Mouse (Mus musculus) left cerebral cortex, adult 18-20 months (tissue): ENCODE measurements around the gene Ctso. TPM values are rescaled to one million over a fixed set of nuclear protein-coding genes. Genes with fewer than 3 reads are reported as not detected.
A peak's percentile ranks its signal among the peaks of the same experiment; 100 is the strongest.

ENCODE experiments used
- DNase-seq, 2 experiments: peaks; one replicate each; pipeline ENCODE4 v3.0.0; 2021 to 2022; ENCODE audit warnings: low spot score in 2 of 2, mixed read lengths in 1 of 2
- long read RNA-seq, 2 experiments: library from polyadenylated mRNA; stranded (forward); transcript quantifications; one replicate each; pipeline ENCODE4 v2.0.0; 2021
- total RNA-seq, 2 experiments: library from RNA; stranded (reverse); gene quantifications; 2 replicates each; pipeline ENCODE4 v1.2.3; 2021

Gene Ctso
- total RNA-seq: 10 to 100 TPM; 16.0 to 16.4 TPM
- long read RNA-seq, experiment 1, transcript Ctso-201 (8 exons, 3,468 nt): major isoform, 64 of 67 reads
- long read RNA-seq, experiment 1, partial matches to known transcripts: 0 of 67 reads
- long read RNA-seq, experiment 1, other reads (novel, unspliced or antisense): 2 of 67 reads
- long read RNA-seq, experiment 2, transcript Ctso-201 (8 exons, 3,468 nt): major isoform, 35 of 39 reads
- long read RNA-seq, experiment 2, partial matches to known transcripts: 1 of 39 reads
- long read RNA-seq, experiment 2, other reads (novel, unspliced or antisense): 3 of 39 reads

DNA sequence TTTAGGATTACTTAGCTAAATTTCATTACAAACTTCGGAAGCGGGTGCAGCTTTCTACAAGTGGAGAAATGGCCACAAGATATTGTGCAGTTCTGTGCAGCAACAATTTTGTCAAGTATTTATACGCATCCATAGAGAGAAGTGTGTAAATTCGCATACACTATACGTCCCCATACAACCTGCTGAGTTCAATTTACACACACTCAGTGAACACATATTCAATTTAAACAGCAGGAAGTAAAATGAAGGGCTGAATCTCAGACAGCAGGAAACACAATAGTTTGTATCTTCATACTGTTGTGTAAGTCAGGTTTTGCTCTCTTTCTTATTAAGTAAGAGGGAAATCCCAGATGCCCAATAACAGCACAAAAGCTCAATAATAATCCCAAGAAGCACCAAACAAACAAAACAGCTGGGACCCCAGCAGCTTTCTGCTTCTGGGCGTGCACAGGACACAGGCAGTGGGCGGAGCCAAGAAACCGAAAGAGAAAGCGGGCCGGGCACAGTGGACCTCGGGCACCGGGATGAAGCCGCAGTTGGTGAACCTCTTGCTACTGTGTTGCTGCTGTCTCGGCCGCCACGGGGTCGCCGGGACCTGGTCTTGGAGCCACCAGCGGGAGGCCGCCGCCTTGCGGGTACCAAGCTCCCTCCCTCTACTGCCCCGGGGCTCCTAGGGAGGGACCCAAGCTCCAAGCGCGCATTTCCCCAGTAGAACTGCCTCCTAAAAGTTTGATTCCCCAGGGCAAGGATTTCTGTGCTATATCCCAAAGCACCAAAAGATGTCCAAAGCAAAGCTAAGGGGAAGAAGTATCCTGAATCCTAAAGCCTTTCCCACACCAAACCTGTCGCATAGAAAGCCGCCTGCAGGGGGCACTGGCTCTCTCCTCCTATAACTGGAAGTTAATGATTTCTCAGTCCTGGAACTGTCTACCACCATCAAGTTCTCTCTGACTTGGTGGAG, at the start of gene Ctso:
Ctso (plus strand) TSS at position 461 of the 961 bp plus-strand sequence.
- DNase-seq: peak; percentile 85 to 87

DNA sequence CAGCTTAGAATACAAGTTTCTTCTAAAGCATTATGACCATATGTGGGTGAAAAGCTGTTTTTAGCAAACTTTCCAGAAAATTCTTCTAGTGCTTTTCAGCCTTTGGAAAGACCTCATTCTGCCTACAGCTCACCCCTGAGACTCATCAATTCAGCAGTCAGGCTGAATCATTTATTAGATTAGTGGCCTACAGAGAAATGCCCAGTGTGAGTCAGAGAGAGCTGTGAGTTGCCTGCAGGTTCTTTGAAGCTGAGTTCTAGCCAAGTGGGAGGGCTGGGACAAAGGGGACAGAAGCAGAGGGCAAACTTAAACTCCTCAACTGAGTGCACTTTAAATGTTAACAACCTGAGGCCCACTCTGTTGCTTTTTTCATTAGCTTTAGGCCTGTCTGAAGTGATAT, 48.5 kb upstream of the Ctso start:
- no peak for DNase-seq

GRCm38 (mm10) chr3:81885566-81885965, 46.8 kb upstream of the Ctso start:
- no peak for DNase-seq

GRCm38 (mm10) chr3:81889137-81889536, 43.3 kb upstream of the Ctso start:
- no peak for DNase-seq

DNA sequence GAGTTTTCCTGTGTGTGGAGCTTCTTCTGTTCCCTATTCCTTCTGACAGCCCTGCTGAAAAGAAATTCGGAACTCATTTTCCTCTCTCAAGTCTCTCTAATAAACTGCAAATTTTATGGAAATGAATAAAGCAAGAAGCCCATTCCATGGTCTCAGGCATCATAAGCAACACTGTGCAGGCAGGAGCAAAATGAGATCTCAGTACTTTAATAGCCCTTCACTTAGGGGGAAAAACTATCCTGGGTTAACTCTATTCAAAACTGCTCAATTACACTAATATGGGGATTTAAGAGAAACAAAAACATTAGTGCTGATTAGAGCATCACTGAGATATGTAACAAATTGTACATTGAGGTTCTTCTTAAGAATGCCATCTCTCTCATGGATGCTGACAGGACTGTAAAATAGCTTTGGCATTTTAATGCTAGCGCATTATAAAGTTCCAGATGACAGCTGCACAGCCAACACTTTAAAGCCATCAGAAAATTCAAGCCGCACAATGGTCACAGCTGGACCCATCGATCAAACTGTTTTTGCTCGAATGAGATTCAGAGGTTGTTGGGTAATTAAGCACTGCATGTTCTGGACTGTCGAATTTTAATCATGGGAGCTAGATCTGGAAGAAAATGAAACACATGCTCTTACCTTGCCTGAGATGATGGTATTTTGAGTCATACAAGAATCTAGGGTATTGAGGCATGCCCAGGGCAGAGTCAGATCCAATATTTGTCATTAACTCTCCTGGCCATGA, 21.9 kb upstream of the Ctso start:
- no peak for DNase-seq

GRCm38 (mm10) chr3:81916030-81916686, 16.2 kb upstream of the Ctso start:
- peak; percentile 37 to 42 for DNase-seq

DNA sequence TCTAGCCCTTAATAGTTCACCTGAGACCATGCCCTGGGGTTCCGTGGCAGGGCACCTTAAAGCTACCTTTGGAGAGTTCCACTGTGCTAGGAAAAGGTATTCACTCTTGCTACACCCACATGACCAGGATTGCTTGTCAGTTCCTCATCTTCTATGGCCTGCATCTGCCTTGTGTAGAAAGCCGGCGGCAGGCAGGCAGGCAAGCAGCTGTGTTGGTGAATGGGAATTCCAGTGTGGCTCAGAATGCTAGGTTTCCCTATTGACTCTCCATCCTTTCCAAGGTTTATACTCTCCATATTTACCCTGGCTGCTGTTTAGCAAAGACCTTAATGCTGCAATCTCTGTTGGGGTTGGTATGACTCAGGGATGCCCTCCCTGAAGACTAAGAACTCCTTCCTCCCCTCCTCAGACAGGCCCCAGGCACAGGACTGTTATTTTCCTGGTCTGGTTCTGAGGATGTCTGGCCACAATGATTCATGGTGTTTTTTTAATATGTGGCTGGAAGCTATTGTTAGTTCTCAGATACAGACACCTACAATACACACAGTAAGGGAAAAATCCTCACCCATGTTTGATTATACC, 15.0 kb upstream of the Ctso start:
- no peak for DNase-seq

DNA sequence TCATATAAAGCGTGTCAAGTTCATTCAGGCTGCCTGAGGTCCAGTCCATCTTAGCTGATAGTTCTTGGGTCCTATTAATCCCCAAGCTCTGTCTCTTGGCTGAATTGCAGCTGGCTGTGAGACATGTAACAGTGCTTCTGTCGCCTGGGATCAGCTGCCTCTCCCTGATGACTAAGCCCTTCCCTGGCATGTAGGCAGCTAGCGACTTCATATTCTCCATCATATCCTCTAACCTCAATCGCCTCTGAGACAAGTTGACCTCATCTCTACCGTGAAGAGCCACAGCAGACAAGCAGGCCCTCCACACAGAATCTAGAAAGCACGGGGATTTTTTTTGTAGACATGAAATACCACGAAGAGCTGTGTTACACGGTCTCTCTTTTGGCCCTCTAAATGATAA, 14.2 kb upstream of the Ctso start:
- no peak for DNase-seq

DNA sequence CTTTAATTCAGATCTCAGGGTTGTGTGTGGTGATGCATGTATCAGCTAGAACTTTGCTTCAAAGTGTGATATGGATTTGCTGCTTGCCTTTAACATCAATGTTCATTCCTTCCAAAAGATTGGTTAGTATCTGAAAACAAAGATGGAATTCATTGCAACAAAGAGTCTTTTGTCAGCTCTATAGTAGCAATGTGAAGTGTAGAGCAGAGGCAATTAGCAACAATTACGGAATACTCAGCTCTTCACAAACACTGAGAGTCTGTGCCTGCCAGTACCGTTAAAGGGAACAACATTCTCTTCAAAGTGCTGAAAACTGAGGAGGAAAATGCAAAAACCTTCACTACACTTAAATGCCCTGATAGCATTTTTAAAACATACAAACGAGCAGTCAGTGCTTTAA, 12.7 kb upstream of the Ctso start:
- DNase-seq: no peak

GRCm38 (mm10) chr3:81922910-81923309, 9.5 kb upstream of the Ctso start:
- DNase-seq: no peak

DNA sequence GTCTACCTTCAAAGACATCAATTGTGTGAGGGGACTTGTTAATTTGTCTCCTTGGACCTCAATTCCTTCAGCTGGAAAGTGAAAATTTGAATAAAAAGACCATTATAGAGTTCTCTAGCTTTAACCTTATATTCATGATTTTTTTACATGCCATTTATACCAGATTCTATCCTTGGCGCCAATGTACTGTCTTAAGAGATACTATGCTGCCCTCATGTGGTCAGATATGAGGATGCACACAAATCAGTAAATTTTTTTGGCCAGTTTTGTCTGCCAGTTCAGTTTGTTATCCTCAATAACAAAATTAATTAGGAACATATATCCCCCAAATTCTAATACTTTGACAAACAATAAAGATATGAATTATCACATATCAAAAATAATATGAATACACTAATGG, 7.5 kb upstream of the Ctso start:
- DNase-seq: peak; percentile 55 to 65

DNA sequence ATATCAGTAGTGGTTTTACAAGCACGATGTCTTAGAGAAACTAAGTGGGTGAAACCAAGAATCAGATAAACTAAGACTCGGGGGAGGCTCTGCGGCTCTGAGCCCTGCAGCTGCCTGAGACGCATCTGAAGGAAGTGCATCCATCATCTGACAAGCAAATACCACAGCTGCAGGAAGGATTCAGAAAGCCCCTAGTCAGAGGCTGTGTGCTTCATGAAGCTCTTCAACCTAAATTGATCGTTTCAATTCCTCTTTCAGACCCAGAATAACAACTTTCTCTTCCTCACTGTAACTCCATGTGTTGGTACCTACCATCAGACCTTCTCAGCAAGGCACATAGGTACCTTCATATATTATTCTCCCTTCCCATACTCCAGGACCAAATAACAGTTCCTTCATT, 6.5 kb upstream of the Ctso start:
- no peak for DNase-seq

DNA sequence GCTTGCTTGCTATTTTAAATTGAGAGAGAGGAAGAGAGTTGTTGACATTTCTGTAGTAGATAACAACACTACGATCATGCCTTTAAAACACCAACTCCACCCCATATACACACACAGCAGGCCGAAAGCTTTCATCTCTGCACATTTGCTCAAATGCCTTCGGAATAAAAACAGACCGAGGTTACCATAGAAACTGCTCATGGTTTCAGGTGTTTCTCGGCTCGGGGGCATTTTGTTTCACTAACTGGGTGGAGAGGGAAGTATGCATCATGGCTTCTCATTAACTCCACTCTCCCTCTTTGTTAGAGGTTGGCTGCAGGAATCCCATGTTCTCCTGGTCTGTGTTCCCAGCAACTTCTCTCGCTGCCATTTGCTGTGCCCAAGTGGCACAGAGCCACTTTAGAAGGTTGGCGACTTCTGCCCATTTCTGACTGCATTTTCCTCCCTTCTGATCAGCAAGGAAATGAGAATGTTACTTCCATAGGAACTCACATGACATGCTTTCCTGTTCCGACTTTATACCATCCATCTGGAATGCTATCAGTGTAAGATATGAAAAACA, 5.6 kb upstream of the Ctso start:
- no peak for DNase-seq

- no peak for DNase-seq
These were observed 3.3 kb upstream of the Ctso start for GRCm38 (mm10) chr3:81929073-81929472.

DNA sequence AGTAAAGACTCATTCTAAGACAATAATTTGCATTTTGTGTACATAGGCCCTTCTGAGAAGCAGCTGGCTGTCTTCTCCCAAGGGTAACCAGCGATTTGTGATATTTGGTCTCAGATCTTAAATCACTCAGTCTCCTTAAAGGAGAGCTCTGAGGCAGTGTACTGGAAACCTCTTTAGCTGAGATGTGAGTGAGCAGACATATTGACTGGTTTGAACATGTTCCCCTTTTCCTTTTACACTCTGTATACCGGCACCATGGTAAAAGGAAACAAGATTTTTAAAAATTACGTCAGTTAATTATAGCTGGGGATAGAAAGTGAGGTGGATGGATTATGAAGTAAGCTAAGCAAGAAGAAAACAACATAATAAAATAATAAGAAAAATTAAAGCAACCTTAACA, 706 bp upstream of the Ctso start:
- no peak for DNase-seq

GRCm38 (mm10) chr3:81933348-81933747, 947 bp downstream of the Ctso start:
- no peak for DNase-seq

DNA sequence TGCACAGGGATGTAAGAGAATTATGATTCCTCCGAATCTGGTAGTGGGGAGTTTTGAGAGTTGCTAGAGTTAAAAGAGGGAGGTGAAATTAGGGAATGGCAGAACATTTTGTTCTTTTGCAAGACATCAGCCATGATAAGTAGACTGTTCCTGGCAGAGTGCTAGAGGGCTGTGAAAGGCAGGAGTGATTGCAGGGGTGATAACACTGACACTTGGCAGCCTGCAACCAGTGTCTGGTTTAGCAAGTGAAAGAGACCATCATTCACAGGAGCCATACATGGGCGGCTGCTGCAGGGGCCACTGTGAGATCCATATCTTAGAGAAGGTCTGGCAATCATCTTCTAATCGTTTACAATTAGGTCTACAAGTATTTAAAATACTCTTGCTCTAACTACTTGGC, 6.5 kb downstream of the Ctso start:
- no peak for DNase-seq

GRCm38 (mm10) chr3:81942341-81942740, 9.9 kb downstream of the Ctso start:
- no peak for DNase-seq

GRCm38 (mm10) chr3:81943097-81943496, 10.7 kb downstream of the Ctso start:
- no peak for DNase-seq

DNA sequence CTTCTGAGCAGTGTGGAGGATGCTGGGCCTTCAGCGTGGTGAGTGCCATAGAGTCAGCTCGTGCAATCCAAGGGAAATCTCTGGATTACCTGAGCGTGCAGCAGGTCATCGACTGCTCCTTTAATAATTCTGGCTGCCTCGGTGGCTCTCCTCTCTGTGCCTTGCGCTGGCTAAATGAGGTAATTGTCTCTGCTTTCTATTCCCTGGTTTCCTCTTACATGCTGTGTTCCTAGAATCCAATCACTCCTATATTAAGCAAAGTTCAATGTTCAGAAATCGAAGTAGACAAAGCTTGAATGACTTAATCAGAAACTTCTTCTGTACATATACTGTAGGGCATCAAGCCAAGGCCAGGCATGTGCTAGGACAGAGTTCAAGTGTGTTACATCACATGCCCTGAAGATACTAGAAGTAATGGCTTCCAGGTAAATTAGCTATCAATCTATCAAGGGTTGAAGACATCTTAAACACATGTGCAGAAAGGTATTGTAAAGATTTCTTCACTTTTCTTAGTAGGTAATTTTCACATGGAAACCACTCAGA, 12.5 kb downstream of the Ctso start:
- DNase-seq: no peak
